Mouse (Mus musculus) urinary bladder, postnatal 10 days (tissue): ENCODE results near the gene Galnt10.

Experiments used
- DNase-seq: peaks from one replicate; pipeline ENCODE4 v3.0.0; 2022; ENCODE audit warnings: low spot score

Gene Galnt10

GRCm38 (mm10) chr11:57828955-57829870, 184.0 kb downstream of the Galnt10 start:
- DNase-seq, result no peak

DNA sequence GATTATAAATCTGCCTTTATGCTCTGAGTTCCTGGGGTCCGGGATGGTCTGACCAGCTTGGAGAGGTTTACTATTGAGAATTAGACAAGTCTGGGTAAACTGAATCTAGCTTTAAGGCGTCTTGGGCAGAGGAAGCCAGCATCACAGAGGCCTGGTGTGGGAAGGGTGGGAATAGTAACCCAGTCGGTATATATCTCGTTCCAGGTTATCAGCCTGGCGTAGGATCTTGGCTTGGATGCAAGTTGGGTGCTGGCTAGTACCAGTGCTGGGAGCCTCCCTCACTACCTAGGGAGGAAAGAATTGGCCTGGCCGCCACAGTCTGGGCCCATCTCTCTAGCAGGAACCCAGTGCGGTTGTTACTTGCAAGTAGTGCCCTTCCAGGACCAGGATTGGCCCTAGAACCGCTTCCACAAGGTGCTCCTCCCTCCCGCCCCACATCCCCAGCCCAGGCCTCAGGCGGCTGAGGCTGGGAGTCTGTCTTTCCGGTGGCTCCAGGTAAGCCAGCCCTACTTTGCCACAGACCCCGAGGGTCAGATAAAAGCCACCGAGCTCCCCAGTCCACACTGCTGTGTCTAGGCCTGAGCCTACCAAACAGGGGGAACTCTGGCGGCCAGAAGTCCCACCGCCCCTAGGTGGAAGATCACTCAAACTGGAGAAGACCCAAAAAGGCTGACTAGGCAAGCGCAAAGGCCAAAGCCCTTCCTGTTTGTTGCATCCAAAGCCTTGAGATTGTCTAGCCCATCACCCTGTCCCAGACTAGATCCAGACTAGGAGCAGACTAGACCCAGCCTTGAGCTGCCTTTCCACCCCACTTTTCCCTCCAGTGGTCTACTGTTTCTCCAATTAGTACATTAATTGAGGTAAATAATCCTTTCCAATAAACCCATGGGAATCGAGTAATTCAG, 184.9 kb downstream of the Galnt10 start:
- no peak for DNase-seq

- no peak for DNase-seq
Measured at GRCm38 (mm10) chr11:57831281-57831781, 186.1 kb downstream of the Galnt10 start.

GRCm38 (mm10) chr11:57831861-57832260, 186.6 kb downstream of the Galnt10 start:
- no peak for DNase-seq

- DNase-seq, result no peak
Measured at GRCm38 (mm10) chr11:57832552-57833201, 187.4 kb downstream of the Galnt10 start, which contains the start of gene Hand1. Gene Hand1 (minus strand): TSS chr11:57832818.

DNA sequence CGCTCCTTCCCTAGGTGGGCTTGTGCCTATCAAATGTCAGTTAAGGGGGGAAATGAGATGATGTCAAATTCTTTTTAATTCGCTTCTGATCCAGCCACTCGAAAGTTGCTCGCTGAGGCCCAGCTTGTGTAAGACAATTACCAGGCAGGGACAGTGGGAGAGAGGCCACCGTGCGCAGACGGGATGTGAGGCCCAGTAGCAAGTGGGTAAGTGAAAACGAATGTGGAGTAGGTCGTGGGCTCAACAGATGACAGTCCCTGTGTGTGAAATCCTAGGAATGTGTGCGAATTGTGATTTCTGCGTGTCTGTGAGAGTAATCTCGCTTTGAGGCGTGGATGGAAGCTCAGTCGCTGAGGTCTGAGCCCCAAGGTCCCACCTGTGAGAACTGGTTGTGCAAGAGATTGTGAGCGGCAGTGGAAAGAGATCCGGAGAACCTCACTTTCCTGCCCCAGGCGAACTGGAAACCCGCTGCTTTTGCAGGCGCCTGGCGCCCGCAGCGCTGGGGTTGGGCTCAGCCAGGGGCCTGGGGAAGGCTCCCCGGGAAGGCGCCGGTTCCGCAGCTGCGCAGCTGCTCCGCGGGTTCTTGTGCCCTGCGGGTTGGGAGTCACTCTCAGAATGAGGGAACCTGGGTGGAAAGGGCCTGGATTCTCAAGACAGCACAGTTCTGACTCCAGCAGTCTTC, 188.2 kb downstream of the Galnt10 start:
- no peak for DNase-seq

- no peak for DNase-seq
Measured at GRCm38 (mm10) chr11:57834031-57834430, 188.8 kb downstream of the Galnt10 start.

DNA sequence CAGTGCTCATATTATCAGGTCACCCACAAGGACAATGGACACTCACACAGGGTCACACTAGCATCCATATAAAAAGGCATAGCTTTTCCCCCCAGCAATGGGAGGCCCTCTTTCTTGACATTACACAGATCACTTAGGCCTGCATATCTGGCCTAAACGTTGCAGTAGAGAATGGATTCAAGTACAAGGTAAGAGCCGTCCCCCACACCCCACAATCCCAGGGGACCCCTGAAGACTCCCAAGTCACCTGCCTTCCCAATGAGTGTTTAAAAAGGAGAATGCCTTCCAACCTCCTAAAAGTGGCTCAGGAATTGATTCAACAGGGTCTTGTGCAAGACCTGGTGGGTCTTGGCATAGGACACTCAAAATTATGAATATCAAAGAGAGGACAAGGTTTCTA, 190.1 kb downstream of the Galnt10 start:
- DNase-seq, result no peak

DNA sequence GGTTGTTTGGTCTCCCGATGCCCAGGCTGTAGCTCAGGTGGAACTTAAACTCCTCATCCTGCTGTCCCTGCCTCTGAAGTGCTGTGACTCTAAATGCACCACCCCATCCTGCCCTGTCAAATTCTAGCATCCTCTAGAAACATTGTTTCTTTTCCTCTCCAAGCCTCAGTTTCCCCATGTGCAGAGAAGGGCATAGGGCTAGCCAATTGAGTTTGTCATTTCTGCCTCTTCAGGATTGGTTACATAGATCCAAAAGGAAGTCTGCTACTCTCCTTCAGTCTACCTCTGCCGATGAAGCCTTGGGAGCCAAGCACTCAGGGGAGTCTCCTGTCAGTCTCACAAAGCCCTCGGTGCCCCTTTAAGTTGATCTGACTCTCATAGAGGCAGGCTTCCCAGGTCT, 190.7 kb downstream of the Galnt10 start:
- DNase-seq, result no peak

DNA sequence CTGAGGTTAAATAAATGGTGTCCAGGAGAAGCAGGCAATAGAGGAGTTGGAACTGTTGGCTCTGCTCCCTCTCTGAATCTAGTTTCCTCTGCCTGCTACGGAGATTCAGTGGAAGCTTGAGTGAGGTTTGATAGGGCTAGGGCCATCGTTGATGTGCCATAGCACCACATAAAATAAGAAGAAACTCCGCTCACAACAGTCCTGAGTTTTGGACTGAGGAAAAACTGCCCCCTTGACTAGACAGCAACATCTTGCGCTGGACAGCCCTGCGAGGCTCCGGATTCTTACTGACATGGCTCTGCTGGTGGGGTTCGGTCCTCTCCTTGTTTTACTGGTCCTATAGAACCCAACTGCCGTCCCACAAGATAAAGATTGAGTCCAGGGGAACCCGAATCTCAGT, 191.2 kb downstream of the Galnt10 start:
- DNase-seq, result no peak
